Mouse (Mus musculus): Measurements from ENCODE around the gene Alg1.

- TF ChIP-seq CTCF (IDR thresholded peaks at IDR 0.05; ENCODE audit: low read depth, low read length): no peak
- TF ChIP-seq POLR2A (IDR thresholded peaks at IDR 0.05; ENCODE audit: insufficient read depth, low read length): no peak
Observed at GRCm38 (mm10) chr16:5282686-5283085, 49.3 kb downstream of the Alg1 start.
